Mouse (Mus musculus) intestine, embryonic 16.5 days (tissue): ENCODE data around the gene Cib4. TPM values are rescaled to one million over a fixed set of nuclear protein-coding genes. Genes with fewer than 3 reads are reported as not detected.

Source experiments
- ATAC-seq: fragments of 200-750 bp; cut with Nextera tagmentation; 2 replicates; pipeline ENCODE4 v1.8.0; 2017; ENCODE audit warnings: moderate TSS enrichment, moderate library complexity
- H3K27ac ChIP-seq: fragments of 300-500 bp; sonication (generic); 2 replicates; pipeline ENCODE4 v1.5.1; 2014; ENCODE audit warnings: mild to moderate bottlenecking, low read length
- H3K27me3 ChIP-seq: fragments of 300-500 bp; sonication (generic); replicated peaks from 2 replicates; pipeline ENCODE4 v1.6.1; 2014; ENCODE audit warnings: low read length, control low read depth, mixed read lengths; ENCODE audit not compliant: control insufficient read depth, insufficient read depth
- H3K36me3 ChIP-seq: fragments of 300-500 bp; sonication (generic); 2 replicates; pipeline ENCODE4 v1.6.1; 2014; ENCODE audit warnings: low read length, control low read depth; ENCODE audit not compliant: control insufficient read depth, insufficient read depth
- H3K4me1 ChIP-seq: fragments of 300-500 bp; sonication (generic); 2 replicates; pipeline ENCODE4 v1.6.1; 2014; ENCODE audit warnings: low read length, control low read depth, mixed read lengths; ENCODE audit not compliant: control insufficient read depth, insufficient read depth
- H3K4me2 ChIP-seq: fragments of 300-500 bp; sonication (generic); 2 replicates; pipeline ENCODE4 v1.6.1; 2014; ENCODE audit warnings: low read depth, low read length, control low read depth
- H3K4me3 ChIP-seq: fragments of 300-500 bp; sonication (generic); 2 replicates; pipeline ENCODE4 v1.5.1; 2014; ENCODE audit warnings: mild to moderate bottlenecking, low read length
- H3K9ac ChIP-seq: fragments of 300-500 bp; sonication (generic); 2 replicates; pipeline ENCODE4 v1.6.1; 2014; ENCODE audit warnings: low read depth, low read length
- H3K9me3 ChIP-seq: fragments of 300-500 bp; sonication (generic); 2 replicates; pipeline ENCODE4 v1.6.1; 2016; ENCODE audit warnings: low read length, control low read depth; ENCODE audit not compliant: control insufficient read depth
- WGBS: fragments of 180-500 bp; shearing (Covaris S2); extraction: QIAGEN DNeasy Blood & Tissue Kit; methylation state at CpG from one replicate; pipeline ENCODE4 v1.1.7; 2014; 5-methylcytosine and 5-hydroxymethylcytosine counted together
- polyA plus RNA-seq: library from polyadenylated mRNA; unstranded; fragments of >200 nt; fragmentation: Nextera tagmentation; extraction: Ambion mirVana; gene quantifications from 2 replicates; pipeline ENCODE4 v1.2.1, GENCODE M21; 2015

Cib4 gene
- polyA plus RNA-seq, 1 experiment from 2014 or later, result not detected

- H3K27me3 ChIP-seq, result no peaks in the 10 kb centered on the region
- no peak overlapping the region for H3K27ac ChIP-seq
- H3K4me2 ChIP-seq, result no peak overlapping the region
- WGBS, result 82% methylated on average over 6 of the region's 6 CpGs
- ATAC-seq, result no peak
- H3K4me3 ChIP-seq, result no peak overlapping the region
- H3K36me3 ChIP-seq, result no peaks in the 10 kb centered on the region
- H3K9me3 ChIP-seq, result no peaks in the 10 kb centered on the region
- no peak overlapping the region for H3K9ac ChIP-seq
- peaks cover 3% of the 10 kb centered on the region; the same call in 1 of the 2 replicates for H3K4me1 ChIP-seq
These were observed 6.4 kb upstream of the Cib4 start for GRCm38 (mm10) chr5:30552006-30552405.

DNA sequence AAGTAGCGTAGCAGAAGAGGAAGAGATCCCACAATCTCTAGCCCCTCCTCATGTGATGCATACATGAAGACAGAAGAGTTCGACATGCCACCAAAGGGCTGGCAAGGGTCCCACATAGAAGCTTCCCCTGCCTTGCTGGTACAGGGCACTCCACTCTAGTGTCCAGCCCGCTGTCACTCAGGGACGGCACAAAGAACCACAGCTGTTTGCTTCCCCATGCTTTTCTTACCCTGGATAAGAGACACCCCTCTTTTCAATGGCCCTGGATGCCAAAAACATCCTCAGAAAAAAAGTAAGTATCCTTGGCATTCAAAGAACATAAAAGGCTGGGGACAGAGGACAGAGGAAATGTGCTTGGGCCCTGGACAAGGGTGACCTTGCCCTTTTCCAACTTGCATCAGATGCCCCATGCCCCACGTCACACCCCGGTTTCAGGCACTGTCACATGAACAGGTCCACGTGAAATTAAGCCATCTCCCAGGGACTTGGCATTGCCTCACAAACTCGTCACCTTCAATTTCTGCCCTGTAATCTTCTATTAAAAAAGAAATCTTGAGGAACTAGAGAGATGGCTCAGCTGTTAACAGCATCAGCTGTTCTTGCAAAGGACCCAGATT lies 5.5 kb upstream of the Cib4 start:
- Histone ChIP-seq H3K27me3 (no peaks in the 10 kb centered on the region), H3K27ac (no peak overlapping the region), H3K36me3 (no peaks in the 10 kb centered on the region), H3K9ac (no peak overlapping the region), H3K4me3 (no peak overlapping the region), H3K9me3 (no peaks in the 10 kb centered on the region), H3K4me1 (peaks cover 3% of the 10 kb centered on the region; the same call in 1 of the 2 replicates), H3K4me2 (no peak overlapping the region)
- 90% methylated on average over 8 of the region's 8 CpGs for WGBS
- no peak for ATAC-seq

DNA sequence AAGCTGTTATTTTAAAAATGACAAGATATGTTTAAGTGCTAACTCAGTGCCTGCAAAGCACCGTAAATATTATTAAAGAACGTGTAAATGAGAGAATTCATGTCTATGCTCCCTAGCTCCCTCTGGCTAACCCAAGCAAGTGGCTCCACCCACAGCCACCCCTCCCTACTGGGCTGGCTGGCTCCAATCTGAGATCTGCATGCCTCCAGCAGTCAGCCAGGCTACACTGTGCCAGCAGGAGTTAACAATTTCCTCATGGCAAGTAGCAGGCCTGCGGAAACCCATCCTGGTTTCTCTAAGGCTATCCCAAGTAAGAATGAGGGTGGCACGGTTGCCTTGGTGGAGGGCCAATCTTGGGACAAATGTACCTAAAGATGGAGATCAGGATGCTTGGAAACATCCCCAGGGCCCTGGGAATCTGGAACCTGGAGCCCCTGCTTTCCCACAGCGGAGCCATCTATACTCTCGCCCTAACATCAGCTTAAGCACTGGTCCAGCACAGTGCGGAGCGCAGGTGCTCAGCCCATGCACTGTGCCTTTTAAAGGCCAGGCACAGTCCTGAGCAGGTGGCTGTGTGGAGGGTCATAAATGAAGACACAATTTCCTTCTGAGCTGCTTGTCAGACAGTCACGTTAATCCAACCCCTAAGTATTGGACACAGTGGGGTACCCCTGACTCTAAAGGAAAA lies 4.8 kb upstream of the Cib4 start:
- Histone ChIP-seq H3K4me3 (no peak overlapping the region), H3K9ac (no peak overlapping the region), H3K27ac (no peak overlapping the region), H3K4me2 (no peak overlapping the region), H3K9me3 (no peaks in the 10 kb centered on the region), H3K4me1 (peaks cover 2% of the 10 kb centered on the region; the same call in 1 of the 2 replicates), H3K36me3 (no peaks in the 10 kb centered on the region), H3K27me3 (no peaks in the 10 kb centered on the region)
- 65% methylated on average over 9 of the region's 9 CpGs for WGBS
- ATAC-seq, result no peak

DNA sequence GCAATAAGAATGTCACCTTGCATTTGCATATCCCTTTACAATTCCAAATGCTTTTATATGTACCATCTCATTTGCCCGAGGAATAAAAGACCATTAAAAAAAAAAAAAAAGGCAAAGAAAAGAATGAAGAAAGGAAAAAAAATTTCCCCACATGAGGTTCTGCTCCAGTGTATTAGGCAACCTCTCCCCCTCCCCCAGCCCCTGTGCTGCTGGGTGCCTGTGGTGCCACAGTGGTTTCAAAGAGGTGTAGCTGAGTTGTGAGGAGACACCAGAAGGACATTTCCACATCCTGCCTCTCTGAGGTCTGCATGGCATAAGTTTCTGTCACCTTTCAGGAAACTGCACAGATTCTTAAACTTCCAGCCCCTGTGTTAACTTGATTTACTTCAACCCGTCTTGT lies 3.0 kb upstream of the Cib4 start:
- ATAC-seq, result no peak
- no peak overlapping the region for H3K4me2 ChIP-seq
- no peaks in the 10 kb centered on the region for H3K27me3 ChIP-seq
- H3K4me3 ChIP-seq, result no peak overlapping the region
- no peaks in the 10 kb centered on the region for H3K4me1 ChIP-seq
- H3K36me3 ChIP-seq, result no peaks in the 10 kb centered on the region
- 61% methylated on average over 2 of the region's 2 CpGs for WGBS
- no peak overlapping the region for H3K27ac ChIP-seq
- H3K9me3 ChIP-seq, result no peaks in the 10 kb centered on the region
- H3K9ac ChIP-seq, result no peak overlapping the region

DNA sequence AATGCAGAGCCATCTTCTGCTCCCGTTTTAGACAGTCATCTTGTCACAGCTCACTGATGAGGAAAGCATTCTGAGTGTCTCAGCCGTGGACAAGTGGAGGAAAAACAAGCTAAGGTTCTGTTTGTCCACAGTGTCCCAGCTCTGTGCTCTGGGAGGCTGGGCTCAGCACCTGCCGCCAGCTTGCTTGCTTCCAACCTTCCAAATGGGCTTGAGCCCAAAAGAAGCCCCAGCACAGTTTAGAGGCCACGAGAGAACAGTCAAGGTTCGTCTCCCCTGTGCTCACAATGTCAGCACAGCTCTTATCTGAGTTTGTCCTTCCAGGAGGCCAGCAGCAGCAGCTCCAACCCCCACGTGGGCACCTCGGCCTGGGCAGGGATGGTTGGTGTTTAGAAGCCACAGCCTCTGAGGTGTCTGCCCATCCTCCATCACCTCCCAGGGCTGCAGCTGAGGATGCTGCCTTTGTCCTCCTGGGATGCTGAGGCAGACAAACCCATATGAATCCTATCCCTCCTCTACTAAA lies 9.5 kb downstream of the Cib4 start:
- no peak overlapping the region for H3K9ac ChIP-seq
- WGBS, result 45% methylated on average over 7 of the region's 7 CpGs
- H3K9me3 ChIP-seq, result no peaks in the 10 kb centered on the region
- no peaks in the 10 kb centered on the region for H3K4me1 ChIP-seq
- no peaks in the 10 kb centered on the region for H3K36me3 ChIP-seq
- no peak overlapping the region for H3K27ac ChIP-seq
- ATAC-seq, result no peak
- no peak overlapping the region for H3K4me2 ChIP-seq
- no peak overlapping the region for H3K4me3 ChIP-seq
- no peaks in the 10 kb centered on the region for H3K27me3 ChIP-seq

DNA sequence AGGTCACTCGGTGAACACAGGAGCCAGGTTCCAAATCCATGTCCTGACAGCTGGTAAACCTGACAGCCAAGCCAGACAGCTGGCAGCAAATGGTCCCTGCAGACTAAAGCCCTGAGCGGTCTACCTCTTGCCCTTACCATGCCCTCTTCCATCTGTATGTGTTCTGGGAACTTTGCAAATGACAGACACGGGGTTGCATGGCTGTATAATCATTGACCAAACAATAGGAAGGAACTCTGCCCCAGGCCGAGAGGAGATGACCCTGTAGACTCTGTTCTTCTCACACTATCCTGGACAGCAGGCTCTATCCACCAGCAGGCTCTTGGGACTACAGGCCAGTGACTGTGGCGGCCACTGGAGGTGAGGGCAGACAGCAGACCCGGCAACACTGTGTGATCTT lies 11.0 kb downstream of the Cib4 start:
- H3K27me3 ChIP-seq, result no peaks in the 10 kb centered on the region

DNA sequence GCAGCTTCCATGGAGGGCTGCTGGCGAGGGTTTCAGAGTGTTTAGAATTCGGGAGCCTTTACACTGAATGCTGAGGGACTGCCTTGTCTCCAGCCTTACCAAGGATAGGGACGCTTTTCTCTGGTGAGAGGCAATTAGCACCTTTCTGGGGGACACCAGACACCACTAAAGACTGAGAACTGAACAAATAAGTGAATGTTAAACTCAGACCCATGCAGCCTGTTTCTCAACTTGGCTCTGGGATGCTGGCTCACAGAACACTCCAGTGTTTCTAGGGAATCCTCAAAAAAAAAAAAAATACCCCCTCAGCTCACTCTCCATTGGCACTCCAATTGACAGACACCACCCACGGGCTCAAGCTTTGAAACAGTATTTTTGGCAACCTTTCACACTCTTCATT lies 16.7 kb downstream of the Cib4 start:
- 32% methylated on average over 4 of the region's 4 CpGs for WGBS
- H3K9me3 ChIP-seq, result no peaks in the 10 kb centered on the region
- H3K4me2 ChIP-seq, result no peak overlapping the region
- H3K9ac ChIP-seq, result no peak overlapping the region
- H3K27ac ChIP-seq, result no peak overlapping the region
- no peak overlapping the region for H3K4me3 ChIP-seq
- H3K36me3 ChIP-seq, result no peaks in the 10 kb centered on the region
- ATAC-seq, result no peak
- no peaks in the 10 kb centered on the region for H3K27me3 ChIP-seq
- peaks cover 6% of the 10 kb centered on the region for H3K4me1 ChIP-seq

More for the DNA sequence above, 11.0 kb downstream of the Cib4 start:
- Histone ChIP-seq H3K4me3 (no peak overlapping the region), H3K9ac (no peak overlapping the region), H3K36me3 (no peaks in the 10 kb centered on the region), H3K4me2 (no peak overlapping the region), H3K9me3 (no peaks in the 10 kb centered on the region), H3K27ac (no peak overlapping the region), H3K4me1 (no peaks in the 10 kb centered on the region)
- no peak for ATAC-seq
- 67% methylated on average over 6 of the region's 6 CpGs for WGBS

GRCm38 (mm10) chr5:30527129-30527528 lies 18.5 kb downstream of the Cib4 start:
- no peak for ATAC-seq

DNA sequence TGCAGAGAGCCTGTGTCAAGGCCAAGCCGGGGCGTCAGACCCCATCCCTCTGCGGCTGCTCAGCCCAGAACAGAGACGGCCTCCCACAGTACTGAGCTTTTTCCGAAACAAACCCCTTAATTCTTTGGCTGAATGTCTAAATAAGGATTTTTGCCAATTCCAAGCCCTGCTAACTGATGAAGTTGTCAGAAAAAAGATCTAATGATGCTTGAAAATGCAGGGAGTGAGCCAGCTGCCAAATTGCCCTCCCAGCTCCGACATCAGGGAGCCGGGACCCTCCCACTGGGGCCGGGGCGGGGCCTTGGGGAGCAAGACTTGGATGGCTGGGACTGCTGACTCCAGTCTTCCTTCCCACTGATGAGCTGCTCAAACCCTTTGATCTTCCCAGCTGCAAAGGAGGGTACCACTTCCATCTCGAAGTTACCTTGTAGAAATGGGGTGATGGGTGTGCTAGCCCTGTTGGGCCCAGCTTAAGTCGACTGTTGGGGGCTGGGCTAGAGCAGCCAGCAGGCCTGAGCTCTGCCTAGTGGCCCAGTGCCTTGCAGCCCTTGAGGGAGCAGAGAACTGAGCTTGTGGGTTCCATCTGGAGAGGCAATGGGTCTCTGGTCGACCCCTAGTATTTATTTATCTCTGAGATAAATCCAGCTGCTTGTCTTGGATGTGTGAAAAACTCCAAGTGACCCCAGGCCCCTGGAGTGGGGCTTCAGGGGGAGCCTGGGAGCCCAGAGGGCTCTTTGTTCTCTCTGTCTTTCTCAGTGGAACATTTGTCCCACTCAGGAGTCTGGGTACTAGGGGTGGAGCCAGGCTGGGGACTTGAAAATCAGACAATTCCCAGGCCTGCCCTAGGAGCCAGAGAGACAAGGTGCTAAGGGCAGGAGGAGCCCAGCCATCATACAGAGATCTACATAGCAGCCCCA lies 19.5 kb downstream of the Cib4 start:
- peak; percentile 85 for ATAC-seq
- no peak overlapping the region for H3K9ac ChIP-seq
- H3K4me3 ChIP-seq, result no peak overlapping the region
- H3K9me3 ChIP-seq, result no peaks in the 10 kb centered on the region
- H3K4me1 ChIP-seq, result peaks cover 6% of the 10 kb centered on the region
- peak overlapping the region; percentile 84 for H3K27ac ChIP-seq
- no peaks in the 10 kb centered on the region for H3K36me3 ChIP-seq
- H3K27me3 ChIP-seq, result no peaks in the 10 kb centered on the region
- 24% methylated on average over 12 of the region's 12 CpGs for WGBS
- no peak overlapping the region for H3K4me2 ChIP-seq

More at GRCm38 (mm10) chr5:30527129-30527528, 18.5 kb downstream of the Cib4 start:
- H3K36me3 ChIP-seq, result no peaks in the 10 kb centered on the region
- H3K9ac ChIP-seq, result no peak overlapping the region
- H3K9me3 ChIP-seq, result no peaks in the 10 kb centered on the region
- H3K4me2 ChIP-seq, result no peak overlapping the region
- 61% methylated on average over 5 of the region's 5 CpGs for WGBS
- peaks cover 6% of the 10 kb centered on the region for H3K4me1 ChIP-seq
- peak overlapping the region; percentile 84; the same call in 1 of the 2 replicates for H3K27ac ChIP-seq
- H3K4me3 ChIP-seq, result no peak overlapping the region
- H3K27me3 ChIP-seq, result no peaks in the 10 kb centered on the region
